Mouse (Mus musculus) liver, embryonic 13.5 days (tissue): ENCODE results near the gene Olfr1324. TPM values are rescaled to one million over a fixed set of nuclear protein-coding genes. Genes with fewer than 3 reads are reported as not detected.
"Not testable (repeated sequence)": the region's sequence is repeated elsewhere in the genome, so short reads cannot be mapped to it uniquely, and the experiment has no call there.

Source experiments
- ATAC-seq: fragments of 200-750 bp; cut with Nextera tagmentation; 2 replicates; pipeline ENCODE4 v1.8.0; 2017; ENCODE audit warnings: low read depth, mild to moderate bottlenecking, moderate number of reproducible peaks, moderate library complexity
- DNase-seq: peaks from one replicate; pipeline ENCODE4 v3.0.0; 2022
- H3K27ac ChIP-seq: fragments of 300-500 bp; sonication (generic); 2 replicates; pipeline ENCODE4 v1.5.1; 2015; ENCODE audit warnings: moderate library complexity, mild to moderate bottlenecking, inconsistent platforms
- H3K27me3 ChIP-seq: fragments of 300-500 bp; sonication (generic); 2 replicates; pipeline ENCODE4 v1.6.1; 2015; ENCODE audit warnings: mild to moderate bottlenecking, inconsistent platforms
- H3K36me3 ChIP-seq: fragments of 300-500 bp; sonication (generic); 2 replicates; pipeline ENCODE4 v1.6.1; 2015; ENCODE audit warnings: mild to moderate bottlenecking, inconsistent platforms
- H3K4me1 ChIP-seq: fragments of 300-500 bp; sonication (generic); replicated peaks from 2 replicates; pipeline ENCODE4 v1.6.1; 2015; ENCODE audit warnings: inconsistent platforms
- H3K4me2 ChIP-seq: fragments of 300-500 bp; sonication (generic); 2 replicates; pipeline ENCODE4 v1.6.1; 2015; ENCODE audit warnings: inconsistent platforms, mild to moderate bottlenecking, moderate library complexity
- H3K4me3 ChIP-seq: fragments of 300-500 bp; sonication (generic); replicated peaks from 2 replicates; pipeline ENCODE4 v1.5.1; 2015; ENCODE audit warnings: mild to moderate bottlenecking, inconsistent platforms
- H3K9ac ChIP-seq: fragments of 300-500 bp; sonication (generic); 2 replicates; pipeline ENCODE4 v1.6.1; 2015; ENCODE audit warnings: mild to moderate bottlenecking, inconsistent platforms
- H3K9me3 ChIP-seq: fragments of 300-500 bp; sonication (generic); replicated peaks from 2 replicates; pipeline ENCODE4 v1.6.1; 2016; ENCODE audit warnings: inconsistent platforms
- WGBS: fragments of 180-500 bp; shearing (Covaris S2); methylation state at CpG from one replicate; pipeline ENCODE4 v1.1.7; 2015; ENCODE audit not compliant: insufficient replicate concordance; 5-methylcytosine and 5-hydroxymethylcytosine counted together
- polyA plus RNA-seq: library from polyadenylated mRNA; unstranded; fragments of >200 nt; fragmentation: Nextera tagmentation; extraction: Ambion mirVana; gene quantifications from 2 replicates; pipeline ENCODE4 v1.2.1, GENCODE M21; 2015

The Olfr1324 gene
- not detected in 2 replicates for polyA plus RNA-seq

DNA sequence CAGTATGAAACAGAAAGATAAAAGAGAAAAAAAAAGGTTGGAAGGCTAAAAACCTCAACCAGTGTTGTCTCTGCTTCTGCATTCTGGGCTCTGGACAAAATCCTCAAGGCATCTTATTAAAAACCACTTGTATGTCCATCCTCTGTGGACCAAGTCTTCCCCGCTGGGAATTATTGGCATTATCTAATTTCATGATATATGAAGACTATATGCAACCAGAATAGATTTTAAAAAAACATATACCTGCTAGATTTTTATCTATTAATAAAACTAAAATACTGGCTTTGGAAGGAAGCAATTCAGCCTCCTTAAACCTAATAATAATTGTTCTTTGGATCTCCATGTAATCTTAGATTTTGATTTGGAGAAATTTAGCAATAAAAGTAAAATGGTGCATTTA lies at the start of gene Olfr1324:
Gene Olfr1324 (minus strand): TSS at position 101 of the 400 bp plus-strand sequence.
- DNase-seq (no peak), ATAC-seq (no peak)
- Histone ChIP-seq H3K4me1 (no peaks in the 10 kb centered on the region), H3K27me3 (no peaks in the 10 kb centered on the region), H3K36me3 (no peaks in the 10 kb centered on the region), H3K9ac (no peak within 1 kb of the TSS), H3K4me3 (no peak within 1 kb of the TSS), H3K4me2 (no peak within 1 kb of the TSS), H3K27ac (no peak within 1 kb of the TSS), H3K9me3 (no peaks in the 10 kb centered on the region)
- 65% methylated on average over 1 of the region's 1 CpGs for WGBS

DNA sequence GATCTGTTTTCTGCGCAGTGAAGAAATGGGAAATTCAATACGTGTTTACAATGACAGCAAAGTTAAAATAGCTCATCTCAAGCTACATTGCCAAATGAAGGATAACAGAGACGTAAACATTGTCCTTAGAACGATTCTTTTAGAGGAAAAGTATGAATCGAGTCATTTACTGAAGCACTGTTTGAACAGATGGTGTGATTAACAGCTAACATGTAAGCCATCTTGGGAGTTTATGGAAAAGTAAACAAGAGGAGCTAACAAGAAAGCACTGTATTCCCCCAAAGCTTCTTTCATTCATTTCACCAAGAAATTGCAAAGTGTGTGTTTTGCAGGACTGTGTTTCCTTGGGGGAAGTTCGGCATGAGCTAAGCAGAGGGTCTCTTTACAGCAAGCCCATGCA lies 42.0 kb upstream of the Olfr1324 start:
- DNase-seq, H3K4me2 ChIP-seq, H3K9me3 ChIP-seq, H3K27ac ChIP-seq, H3K36me3 ChIP-seq, H3K4me3 ChIP-seq, H3K4me1 ChIP-seq, H3K27me3 ChIP-seq, ATAC-seq, H3K9ac ChIP-seq: not testable (repeated sequence)
- WGBS: 65% methylated on average over 6 of the region's 6 CpGs

DNA sequence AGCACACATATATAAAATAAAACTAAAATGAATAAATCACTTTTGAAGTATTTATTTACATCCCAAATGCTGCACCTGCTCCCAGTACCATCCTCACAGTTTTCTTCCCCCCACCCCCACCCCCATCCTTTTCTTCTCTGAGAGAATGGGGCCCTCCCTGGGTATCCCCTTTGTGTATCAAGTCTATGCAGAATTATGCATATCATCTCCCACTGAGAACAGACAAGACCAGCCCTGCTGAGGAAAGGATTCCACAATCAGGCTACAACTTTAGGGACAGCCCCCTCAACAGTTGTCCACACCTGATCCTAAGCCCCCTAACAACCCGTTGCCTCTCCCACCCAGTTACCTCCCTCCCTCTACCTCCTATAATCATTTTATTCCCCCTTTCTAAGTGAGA lies 27.8 kb upstream of the Olfr1324 start:
- Histone ChIP-seq H3K4me1 (no peaks in the 10 kb centered on the region), H3K4me2 (no peak overlapping the region), H3K9ac (no peak overlapping the region), H3K36me3 (no peaks in the 10 kb centered on the region), H3K27ac (no peak overlapping the region), H3K27me3 (no peaks in the 10 kb centered on the region), H3K4me3 (no peak overlapping the region), H3K9me3 (no peaks in the 10 kb centered on the region)
- DNase-seq: no peak
- 26% methylated on average over 1 of the region's 1 CpGs for WGBS
- no peak for ATAC-seq

DNA sequence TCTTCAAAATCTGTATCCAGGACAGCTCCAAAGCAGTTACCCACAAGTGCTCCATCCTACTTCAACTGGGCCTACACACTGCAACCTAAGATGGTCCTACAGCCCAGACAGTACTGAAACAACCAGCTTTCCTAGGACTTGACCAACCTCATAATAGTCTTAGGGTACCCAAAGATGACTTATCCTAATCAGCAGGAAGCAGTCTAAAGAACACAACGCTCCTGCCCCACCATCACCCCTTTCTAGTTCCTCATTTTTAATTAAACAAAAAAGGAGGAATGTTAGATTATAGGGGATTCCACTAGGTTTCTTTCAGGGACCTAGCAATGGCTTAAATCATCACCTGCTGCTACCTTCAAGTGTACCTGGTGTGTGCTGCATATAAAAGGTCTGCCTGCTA lies 15.1 kb upstream of the Olfr1324 start:
- H3K27ac ChIP-seq: no peak overlapping the region
- DNase-seq (no peak), ATAC-seq (no peak)
- WGBS: 27% methylated on average over 1 of the region's 1 CpGs
- H3K27me3 ChIP-seq: no peaks in the 10 kb centered on the region
- no peak overlapping the region for H3K4me3 ChIP-seq
- H3K4me1 ChIP-seq: no peaks in the 10 kb centered on the region
- H3K36me3 ChIP-seq: no peaks in the 10 kb centered on the region
- H3K9ac ChIP-seq: no peak overlapping the region
- no peaks in the 10 kb centered on the region for H3K9me3 ChIP-seq
- no peak overlapping the region for H3K4me2 ChIP-seq

DNA sequence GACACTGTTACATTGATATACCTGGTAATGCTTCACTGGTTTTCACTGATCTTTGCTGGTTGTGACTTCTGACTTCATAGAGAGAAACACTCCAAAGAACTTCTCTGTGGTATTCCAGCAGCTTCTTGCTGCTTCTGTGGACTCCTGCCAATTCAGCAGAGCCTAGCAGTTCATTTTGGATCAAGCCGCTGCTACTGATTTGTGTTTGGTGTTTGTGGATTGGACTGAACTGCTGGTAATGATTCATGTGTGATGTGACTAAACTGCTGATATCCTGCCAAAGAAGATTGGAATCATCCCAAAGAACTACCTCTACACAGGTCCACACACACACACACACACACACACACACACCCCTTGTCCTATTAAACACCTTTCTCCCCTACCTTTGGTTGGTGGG lies 14.4 kb upstream of the Olfr1324 start:
- WGBS: 76% methylated on average over 1 of the region's 1 CpGs
- Histone ChIP-seq H3K27me3 (no peaks in the 10 kb centered on the region), H3K9ac (no peak overlapping the region), H3K27ac (no peak overlapping the region), H3K4me3 (no peak overlapping the region), H3K36me3 (no peaks in the 10 kb centered on the region), H3K9me3 (no peaks in the 10 kb centered on the region), H3K4me1 (no peaks in the 10 kb centered on the region), H3K4me2 (no peak overlapping the region)
- ATAC-seq (no peak), DNase-seq (no peak)

DNA sequence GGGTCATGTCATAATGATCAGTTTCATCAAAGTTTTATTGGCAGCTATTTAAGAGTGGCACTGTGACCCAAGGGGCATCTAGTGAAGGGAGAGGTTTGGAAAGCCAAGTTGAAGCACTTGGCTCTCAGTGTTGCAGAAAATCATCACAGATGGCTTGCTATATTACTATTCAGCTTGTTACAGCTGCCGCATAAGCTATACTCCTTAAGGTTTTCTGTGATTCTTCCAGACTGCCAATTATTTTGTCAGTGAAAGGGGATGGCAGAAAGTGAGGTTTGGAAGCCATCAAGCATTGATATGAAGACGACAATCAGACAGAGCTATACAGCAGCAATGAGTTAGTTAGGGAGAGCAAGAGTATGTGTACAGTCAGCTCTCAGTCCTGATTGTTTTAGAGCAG lies 4.2 kb upstream of the Olfr1324 start:
- Histone ChIP-seq H3K36me3 (no peaks in the 10 kb centered on the region), H3K4me2 (no peak overlapping the region), H3K4me3 (no peak overlapping the region), H3K27me3 (no peaks in the 10 kb centered on the region), H3K27ac (no peak overlapping the region), H3K9ac (no peak overlapping the region), H3K4me1 (no peaks in the 10 kb centered on the region), H3K9me3 (no peaks in the 10 kb centered on the region)
- ATAC-seq (no peak), DNase-seq (no peak)
- WGBS: 67% methylated on average over 2 of the region's 2 CpGs

DNA sequence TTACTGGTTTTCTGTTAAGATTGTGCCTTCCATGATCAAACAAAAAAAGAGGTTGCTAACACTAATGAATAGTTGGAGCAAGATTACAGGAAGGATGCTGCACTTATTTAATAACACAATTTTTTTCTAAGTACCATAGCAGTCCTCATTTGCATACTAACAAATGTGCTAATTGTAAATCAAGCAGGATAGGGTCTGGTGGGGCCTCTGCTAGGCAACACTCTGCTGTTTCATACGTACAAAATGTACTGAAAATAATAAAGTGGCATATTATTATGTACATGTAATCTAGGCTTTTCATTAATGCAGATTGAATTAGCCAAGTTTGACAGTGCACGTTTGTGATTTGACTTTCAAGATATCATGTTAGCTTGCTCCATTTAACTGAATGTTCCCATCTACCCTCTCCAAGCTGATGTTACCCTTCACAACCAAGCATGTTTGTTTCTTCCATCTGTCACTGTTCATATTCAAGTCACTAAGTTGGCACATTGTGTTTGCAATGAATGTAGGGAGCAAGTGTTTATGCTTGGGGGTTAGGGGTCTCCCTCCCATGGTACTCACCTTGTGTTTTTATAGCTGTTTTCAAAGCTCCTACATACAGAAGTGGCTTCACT lies 478 bp downstream of the Olfr1324 start:
- H3K36me3 ChIP-seq: no peaks in the 10 kb centered on the region
- no peak overlapping the region for H3K9ac ChIP-seq
- no peak overlapping the region for H3K4me2 ChIP-seq
- no peaks in the 10 kb centered on the region for H3K4me1 ChIP-seq
- WGBS: 35% methylated on average over 2 of the region's 2 CpGs
- no peaks in the 10 kb centered on the region for H3K9me3 ChIP-seq
- H3K4me3 ChIP-seq: no peak overlapping the region
- no peak for ATAC-seq
- H3K27me3 ChIP-seq: no peaks in the 10 kb centered on the region
- no peak for DNase-seq
- no peak overlapping the region for H3K27ac ChIP-seq

DNA sequence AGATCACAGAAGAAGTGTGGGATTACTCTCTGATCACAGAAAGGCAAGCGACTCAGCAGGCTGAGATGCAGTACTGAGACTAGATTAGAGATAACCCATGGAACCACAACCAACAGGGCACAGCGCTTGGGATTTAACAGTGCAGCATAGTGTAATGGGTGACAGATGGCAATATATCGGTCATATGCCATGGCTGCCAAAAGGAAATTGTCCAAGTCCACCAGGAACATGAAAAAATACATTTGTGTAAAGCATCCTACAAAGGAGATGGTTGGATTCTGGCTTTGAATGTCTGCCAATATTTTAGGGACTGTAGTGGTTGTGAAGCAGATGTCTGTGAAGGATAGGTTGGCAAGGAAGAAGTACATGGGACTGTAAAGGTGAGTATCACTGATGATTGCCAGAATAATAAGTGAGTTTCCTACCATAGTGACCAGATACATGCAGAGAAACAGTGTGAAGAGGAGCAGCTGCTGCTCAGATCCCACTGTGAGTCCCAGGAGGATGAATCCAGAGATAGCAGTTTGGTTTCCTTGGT lies 2.3 kb downstream of the Olfr1324 start:
- Histone ChIP-seq H3K4me2 (no peak overlapping the region), H3K4me1 (no peaks in the 10 kb centered on the region), H3K9ac (no peak overlapping the region), H3K9me3 (no peaks in the 10 kb centered on the region), H3K4me3 (no peak overlapping the region), H3K27me3 (no peaks in the 10 kb centered on the region), H3K36me3 (no peaks in the 10 kb centered on the region), H3K27ac (no peak overlapping the region)
- no peak for DNase-seq
- no peak for ATAC-seq
- WGBS: 52% methylated on average over 3 of the region's 3 CpGs

DNA sequence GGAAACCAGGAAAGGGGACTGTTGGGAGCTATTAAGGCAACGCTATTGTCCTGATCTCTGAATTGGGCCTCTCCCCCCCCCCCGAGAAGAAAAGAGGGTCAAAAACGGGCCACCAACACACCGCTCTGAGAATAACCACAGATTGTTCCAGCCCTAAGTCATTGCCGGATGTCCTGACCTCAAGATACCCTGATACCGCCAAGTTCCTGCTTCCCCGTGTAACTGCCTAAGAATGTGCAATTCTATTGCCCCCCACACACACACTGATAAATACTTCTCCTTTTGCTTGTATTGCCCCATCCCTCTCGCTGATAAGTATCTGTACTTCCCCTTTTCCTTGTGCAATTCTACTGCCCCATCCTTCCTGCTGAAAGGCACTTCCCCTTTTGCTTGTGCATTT lies 17.9 kb downstream of the Olfr1324 start:
- not testable (repeated sequence) for H3K9me3 ChIP-seq, ATAC-seq, H3K27ac ChIP-seq, H3K27me3 ChIP-seq, H3K9ac ChIP-seq, H3K4me3 ChIP-seq, H3K4me1 ChIP-seq, H3K36me3 ChIP-seq, DNase-seq, H3K4me2 ChIP-seq
- WGBS: 44% methylated on average over 4 of the region's 8 CpGs

DNA sequence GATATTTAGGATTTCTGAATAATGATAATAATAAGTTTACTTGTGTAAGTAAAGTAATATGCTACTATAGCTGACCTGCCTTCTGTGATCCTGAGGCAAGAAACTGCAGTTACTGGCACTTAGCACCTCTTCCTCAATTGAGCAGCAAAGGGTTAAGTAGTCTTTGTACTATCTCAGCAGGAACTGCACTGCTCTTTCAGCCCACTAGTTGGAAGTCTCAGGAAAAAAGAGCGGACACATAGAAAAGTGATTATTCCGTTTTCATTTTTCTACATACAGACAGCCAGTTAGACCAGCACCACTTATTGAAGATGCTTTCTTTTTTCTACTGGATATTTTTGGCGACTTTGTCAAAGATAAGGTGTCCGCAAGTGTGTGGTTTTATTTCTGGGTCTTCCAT lies 37.7 kb downstream of the Olfr1324 start:
- not testable (repeated sequence) for H3K4me1 ChIP-seq, H3K4me3 ChIP-seq, DNase-seq, ATAC-seq, H3K27me3 ChIP-seq, H3K27ac ChIP-seq, H3K9me3 ChIP-seq, H3K36me3 ChIP-seq, H3K9ac ChIP-seq, H3K4me2 ChIP-seq
- WGBS: 66% methylated on average over 4 of the region's 4 CpGs

DNA sequence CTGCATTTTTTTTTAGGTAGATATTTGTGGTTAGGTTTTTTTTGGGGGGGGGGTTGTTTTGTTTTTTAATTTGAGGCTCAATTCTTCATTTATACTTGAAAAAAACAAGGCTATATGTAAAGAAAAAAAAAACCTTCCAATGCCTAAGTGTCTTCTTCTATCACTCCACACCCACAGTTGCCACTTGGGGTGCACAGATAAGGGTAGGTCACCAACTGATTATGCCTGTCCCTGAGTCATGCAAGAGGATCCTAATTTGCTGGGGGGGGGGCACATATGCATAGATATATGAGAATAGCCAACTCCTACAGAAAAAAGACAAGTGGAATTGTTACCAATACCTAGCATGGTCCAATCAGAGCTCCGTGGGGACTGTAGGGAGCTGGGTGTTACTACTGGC lies 53.3 kb downstream of the Olfr1324 start:
- H3K9ac ChIP-seq: no peak overlapping the region
- 79% methylated on average over 1 of the region's 1 CpGs for WGBS
- H3K4me2 ChIP-seq: no peak overlapping the region
- H3K27me3 ChIP-seq: no peaks in the 10 kb centered on the region
- H3K4me3 ChIP-seq: no peak overlapping the region
- no peaks in the 10 kb centered on the region for H3K36me3 ChIP-seq
- ATAC-seq (peak; percentile 70; the same call in 1 of the 2 replicates), DNase-seq (no peak)
- H3K4me1 ChIP-seq: no peaks in the 10 kb centered on the region
- H3K9me3 ChIP-seq: peaks cover 9% of the 10 kb centered on the region; the same call in 1 of the 2 replicates
- H3K27ac ChIP-seq: no peak overlapping the region
